Mouse (Mus musculus) NIH3T3 (cell line): ENCODE data around the gene Wnt5b.

Experiments used
- DNase-seq: peaks from one replicate; pipeline ENCODE4 v3.0.0-alpha.2; 2012; ENCODE audit warnings: low read depth

The Wnt5b gene

GRCm38 (mm10) chr6:119521482-119521900 lies 22.7 kb downstream of the Wnt5b start:
- DNase-seq, result no peak

DNA sequence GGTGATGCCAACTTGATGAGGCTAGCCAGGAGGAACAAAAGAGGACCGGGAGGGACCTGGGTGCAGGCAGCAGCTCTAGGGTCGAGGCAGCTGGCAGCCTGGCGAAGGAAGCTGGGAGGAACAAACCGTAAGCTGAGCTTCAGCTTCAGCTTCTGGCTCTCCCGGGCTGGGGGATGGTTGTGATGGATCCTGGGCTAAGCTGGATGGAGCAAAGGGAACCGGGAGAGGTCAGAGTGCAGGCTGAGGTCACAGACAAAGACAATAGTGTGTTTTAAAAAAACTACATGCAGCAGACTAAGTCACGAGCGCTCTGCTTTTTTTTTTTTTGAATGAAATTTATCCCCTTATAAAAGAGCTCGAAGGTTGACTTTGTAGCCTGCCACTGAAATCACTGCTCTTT lies 23.4 kb downstream of the Wnt5b start:
- no peak for DNase-seq

- no peak for DNase-seq
These were observed 30.1 kb downstream of the Wnt5b start for GRCm38 (mm10) chr6:119514085-119514484.

DNA sequence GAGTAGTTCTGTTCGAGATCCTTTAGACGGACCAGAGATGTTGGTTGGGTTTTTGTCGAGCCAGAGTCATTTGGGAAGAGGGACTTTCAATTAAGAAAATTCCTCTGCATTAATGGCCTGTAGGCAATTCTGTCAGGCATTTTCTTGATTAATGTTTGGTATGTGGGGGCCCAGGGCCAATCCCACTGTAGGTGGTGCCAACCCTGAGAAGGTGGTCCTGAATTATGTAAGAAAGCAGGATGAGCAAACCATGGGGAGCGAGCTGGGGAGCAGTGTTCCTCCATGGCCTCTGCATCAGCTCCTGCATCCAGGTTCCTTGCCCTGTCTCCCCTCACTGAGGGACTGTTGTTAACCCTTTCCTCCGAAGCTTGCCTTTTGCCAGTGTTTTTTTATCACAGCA lies 30.7 kb downstream of the Wnt5b start:
- no peak for DNase-seq

DNA sequence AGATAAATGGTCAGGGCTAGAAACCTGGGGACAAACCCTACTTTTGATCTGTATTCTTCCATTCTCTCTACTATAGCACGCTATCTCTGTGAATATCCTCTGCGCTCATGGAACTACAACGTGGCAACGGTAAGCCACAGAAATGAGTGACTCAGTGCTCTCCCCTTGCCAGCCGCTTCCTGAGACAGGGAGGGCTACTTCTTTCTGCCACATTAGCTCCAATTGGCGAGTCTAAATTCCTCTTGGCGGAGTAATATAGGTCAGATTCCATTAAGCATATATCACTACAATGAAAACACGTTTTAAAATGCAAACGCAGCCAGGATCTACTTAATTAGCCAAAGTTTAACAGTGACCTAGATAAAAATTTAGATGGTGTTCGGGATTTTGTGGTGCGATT lies 31.4 kb downstream of the Wnt5b start:
- DNase-seq, result peak; percentile 51

DNA sequence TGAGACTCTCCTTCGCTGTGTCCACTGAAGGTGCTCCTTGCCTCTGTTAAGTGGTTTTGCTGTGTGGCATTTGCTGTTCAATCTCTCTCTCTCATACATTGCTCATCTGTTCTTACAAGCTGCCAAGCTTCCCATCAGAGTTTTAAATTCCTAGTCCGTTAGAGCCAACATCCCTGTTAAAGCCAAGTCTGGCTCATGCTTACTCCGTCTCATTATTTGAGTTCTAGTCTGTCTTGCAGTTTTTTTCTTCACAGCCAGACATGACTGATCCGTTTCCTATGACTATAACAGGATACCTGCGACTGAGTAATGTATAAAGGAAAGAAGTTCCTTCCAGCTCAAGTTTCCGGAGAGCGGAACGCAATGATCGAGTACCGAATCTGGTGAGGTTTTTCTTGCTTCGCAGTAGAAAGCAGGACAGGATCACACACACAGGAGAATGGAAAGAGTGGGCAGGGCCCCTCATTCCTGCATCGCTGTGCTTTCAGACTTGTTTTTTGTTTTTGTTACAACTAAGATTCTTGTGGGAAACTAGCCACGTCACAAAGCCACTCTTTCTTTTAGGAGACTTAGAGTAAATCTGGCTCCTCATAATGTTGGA lies 34.6 kb downstream of the Wnt5b start:
- no peak for DNase-seq

DNA sequence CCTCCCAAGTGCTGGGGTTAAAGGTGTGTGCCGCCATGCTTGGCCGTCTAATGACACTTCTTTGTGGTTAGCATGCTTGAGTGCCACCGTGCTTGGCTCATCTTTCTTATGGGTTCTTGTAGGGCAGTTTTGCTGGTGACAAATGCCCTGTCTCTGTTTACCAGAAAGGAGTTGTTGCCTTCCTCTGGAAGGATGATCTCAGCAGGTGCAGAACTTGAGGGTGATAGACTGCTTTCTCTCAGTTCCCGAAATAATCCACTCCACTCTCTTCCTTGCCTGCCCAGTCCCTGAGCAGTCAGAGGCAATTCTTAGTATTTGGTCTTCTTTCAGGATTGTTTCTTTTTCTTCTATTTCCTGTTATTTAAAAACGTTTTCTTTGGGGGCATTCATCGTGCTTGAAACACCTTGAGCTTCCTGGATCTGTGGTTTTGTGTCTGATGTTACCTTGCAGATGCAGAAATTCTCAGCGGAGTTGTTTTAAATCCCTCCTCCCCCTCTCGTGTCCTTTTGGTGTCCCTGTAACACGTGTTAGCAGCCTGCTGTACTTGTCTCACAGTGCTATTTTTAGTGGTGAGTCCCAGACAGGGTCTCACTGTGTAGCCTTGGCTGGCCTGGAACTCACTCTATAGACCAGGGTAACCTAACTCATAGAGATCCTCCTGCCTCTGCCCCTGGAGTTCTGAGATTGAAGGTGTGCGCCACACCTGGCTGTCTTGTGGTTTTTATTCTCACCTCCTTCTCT lies 35.3 kb downstream of the Wnt5b start:
- DNase-seq, result no peak

DNA sequence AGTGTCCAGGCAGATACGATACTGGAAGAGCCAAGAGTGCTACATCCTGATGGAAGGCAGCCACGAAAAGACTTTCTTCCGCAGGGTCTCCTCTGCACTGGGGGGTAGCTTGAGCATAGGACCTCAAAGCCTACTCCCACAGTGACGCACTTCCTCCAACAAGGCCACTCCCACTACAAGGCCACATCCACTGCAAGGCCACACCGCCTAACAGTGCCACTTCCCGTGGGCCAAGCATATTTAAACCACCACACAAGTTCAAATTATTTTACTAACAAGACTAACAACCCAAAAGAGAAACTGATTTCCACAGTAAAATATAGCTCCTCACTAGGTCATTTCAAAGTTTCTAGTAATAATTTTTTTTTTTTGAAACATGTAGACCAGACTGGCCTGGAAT lies 35.9 kb downstream of the Wnt5b start:
- no peak for DNase-seq

DNA sequence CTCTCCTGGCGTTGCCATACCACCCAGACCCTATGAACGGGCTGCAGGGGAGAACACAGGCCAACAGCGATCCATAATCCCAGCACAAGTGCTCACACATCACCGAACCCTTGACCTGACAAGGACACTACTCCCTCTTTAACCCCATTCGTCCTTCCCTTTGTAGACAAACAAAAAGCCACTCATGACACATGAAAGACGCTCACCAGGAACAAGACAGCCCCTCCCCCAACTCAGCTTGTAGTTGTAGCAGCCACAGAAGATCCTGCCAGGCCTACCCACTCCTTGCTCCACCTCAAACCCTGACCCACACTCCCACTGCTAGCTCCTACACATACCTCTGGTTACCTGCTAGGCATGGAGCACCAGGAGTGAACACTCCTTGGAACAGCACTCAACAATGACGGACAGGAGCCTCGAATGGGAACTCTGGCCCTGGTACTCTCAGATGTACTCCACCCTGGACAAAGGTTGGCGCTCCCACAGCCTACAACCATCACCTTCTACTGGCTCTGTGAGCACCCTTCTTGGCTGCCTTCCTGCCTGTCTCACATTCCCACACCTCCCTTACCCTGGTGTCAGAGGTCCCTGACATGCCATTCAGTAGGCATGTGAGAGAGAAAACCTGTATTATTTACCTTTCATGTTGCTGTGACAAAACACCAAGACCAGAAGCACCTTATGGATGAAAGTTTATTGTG lies 38.5 kb downstream of the Wnt5b start:
- no peak for DNase-seq

GRCm38 (mm10) chr6:119504756-119505155 lies 39.4 kb downstream of the Wnt5b start:
- DNase-seq, result no peak

- no peak for DNase-seq
These were observed 42.1 kb downstream of the Wnt5b start for GRCm38 (mm10) chr6:119502031-119502430.

- DNase-seq, result no peak
These were observed 44.1 kb downstream of the Wnt5b start for GRCm38 (mm10) chr6:119500086-119500485.

DNA sequence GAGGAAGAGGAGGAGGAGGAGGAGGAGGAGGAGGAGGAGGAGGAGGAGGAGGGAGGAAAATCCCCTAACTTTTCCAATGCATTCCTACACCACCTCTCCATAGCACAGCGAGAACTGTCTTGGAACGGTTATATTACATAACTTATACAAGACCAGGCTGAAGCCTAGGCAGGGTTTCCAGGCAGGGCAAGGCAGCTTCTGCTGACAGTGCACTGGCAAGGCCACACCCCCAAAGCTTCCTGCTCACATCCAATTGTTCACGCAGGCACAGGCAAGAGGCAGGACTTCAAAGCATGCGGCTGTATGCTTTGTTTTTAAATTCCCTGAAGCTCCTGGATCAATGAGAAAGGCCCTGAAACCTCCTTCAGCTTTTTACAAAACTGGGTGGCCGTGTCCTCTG lies 44.9 kb downstream of the Wnt5b start:
- DNase-seq, result no peak

- no peak for DNase-seq
These were observed 51.5 kb downstream of the Wnt5b start for GRCm38 (mm10) chr6:119492630-119493014.

DNA sequence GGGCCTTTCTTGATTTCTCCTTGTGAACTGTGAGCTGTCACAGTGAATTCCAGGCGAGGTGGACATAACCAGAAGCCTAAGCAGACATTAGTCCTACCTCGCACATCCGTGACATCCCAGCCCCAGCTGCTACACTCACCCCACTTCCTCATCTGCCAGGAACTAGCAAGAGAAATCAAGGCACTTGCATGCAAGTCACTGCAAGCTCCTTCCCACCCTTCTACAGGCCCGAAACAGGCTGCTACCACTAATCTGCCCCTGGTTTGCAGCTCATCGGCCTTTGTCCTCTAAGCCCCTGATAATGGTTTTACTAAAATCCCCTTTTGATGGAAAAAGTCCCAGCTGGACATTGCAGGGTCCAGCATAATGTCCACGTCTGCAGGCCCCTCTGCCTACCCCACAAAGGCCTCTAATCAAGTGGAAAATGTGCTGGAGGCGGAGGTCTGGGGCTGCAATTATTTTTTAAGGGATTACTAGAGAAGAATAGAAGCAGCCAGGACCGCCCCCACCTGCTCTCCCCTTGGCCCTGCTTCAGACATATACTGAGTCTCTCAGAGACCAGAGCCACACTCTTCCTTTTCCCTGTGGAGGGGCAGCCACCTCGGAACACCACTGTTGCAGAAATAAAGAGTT lies 52.0 kb downstream of the Wnt5b start:
- DNase-seq, result no peak

GRCm38 (mm10) chr6:119491006-119491405 lies 53.1 kb downstream of the Wnt5b start:
- no peak for DNase-seq

GRCm38 (mm10) chr6:119490549-119490948 lies 53.6 kb downstream of the Wnt5b start:
- no peak for DNase-seq

DNA sequence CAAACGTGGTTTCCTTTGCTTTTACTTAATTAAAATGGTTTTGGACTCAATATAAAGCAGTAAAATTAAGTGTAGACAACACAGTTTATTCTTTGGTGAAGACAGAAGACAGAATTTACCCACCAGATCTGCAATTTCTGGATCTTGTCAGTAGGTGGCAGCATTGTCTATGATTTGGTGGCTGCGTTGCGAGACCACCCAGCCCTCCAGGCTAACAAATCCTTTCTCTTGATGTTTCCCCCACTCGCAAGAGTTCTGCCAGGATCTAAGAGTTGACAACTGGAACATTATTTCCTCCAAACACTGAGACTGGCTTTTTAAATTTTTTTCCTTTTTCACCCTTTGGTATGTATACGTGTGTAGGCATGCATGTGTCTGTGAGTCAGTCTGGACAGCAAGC lies 54.4 kb downstream of the Wnt5b start:
- DNase-seq, result peak; percentile 79

- DNase-seq, result no peak
These were observed 56.5 kb downstream of the Wnt5b start for GRCm38 (mm10) chr6:119487619-119488018.

GRCm38 (mm10) chr6:119487085-119487458 lies 57.1 kb downstream of the Wnt5b start:
- DNase-seq, result no peak

DNA sequence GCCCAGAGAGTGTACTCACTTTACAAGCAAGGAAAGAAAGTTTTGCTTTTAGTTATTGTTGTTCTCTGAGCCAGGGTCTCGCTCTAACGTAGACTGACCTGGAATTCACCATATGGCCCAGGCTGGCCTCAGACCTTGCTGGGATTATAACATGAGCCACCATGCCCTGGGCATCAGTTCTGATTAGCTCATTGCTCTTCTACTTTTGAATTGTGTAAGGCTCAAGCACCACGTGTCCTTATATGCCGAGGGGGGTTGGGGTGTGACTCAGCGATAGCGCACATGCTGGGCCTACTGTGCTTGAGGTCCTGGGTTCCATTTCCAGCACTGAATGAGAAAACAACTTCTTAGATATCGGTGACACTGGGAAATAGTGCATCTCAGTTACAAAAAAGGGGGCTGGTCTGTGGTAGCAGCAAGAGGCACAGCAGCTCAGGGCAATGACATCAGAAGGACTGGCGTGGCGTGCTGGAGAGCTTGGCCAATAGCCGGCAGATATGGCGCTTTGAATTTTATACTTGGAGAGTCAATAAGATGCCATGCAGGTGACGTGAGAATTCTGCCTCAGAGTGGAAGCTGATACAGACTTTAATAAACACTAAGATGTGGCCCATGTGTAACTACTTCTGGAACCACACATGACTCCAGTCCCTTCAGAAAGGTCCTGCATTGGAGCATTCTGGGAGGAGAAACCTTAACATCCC lies 57.6 kb downstream of the Wnt5b start:
- peak; percentile 33 for DNase-seq

- DNase-seq, result peak; percentile 40
These were observed 58.7 kb downstream of the Wnt5b start for GRCm38 (mm10) chr6:119485486-119485885.
